Mouse (Mus musculus): ENCODE measurements around the gene Dennd5a. TPM values are rescaled to one million over a fixed set of nuclear protein-coding genes. Genes with fewer than 3 reads are reported as not detected.

The Dennd5a gene
- total RNA-seq, 2 experiments from 2014 or later, result 182 to 205 TPM

DNA sequence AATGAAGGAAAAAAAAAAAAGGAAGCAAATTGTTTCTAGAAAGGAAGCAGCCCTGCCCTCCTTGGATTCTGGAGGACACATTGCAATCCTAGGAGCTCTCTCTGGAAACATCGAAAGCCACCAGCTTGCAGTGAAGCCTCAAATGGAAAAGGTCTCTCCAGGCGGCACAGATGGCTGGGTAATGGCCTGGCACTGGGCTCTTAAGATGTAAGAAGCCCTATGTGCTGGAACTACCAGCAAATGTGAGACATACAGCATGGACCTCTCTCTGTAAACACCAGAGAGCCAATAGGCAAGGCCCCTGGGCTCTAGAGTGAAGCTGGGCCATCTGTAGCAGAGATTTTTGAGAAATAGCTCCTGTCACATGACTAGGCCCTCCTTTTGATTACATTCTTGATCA, 70.0 kb downstream of the Dennd5a start:
- no peak for DNase-seq (ENCODE audit: low spot score in 2 of 2)

DNA sequence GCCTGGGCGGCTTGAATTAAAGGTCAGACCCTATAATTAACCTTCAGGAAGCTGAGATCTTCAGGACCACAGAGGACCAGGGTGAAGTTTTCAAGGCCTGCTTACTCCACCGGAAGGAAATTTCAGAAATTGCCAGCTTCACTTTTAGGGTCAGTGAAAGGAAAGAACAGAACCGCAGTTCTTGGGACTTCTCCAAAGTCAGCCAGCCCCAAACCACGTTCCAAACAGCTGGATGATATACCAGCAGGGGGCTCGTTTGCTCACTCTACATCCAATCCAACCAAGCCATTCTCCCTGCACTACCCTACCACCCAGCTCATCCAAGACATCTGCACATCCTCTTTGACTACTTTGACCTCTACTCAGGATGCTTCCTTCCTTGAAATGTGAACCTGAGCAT, 71.0 kb downstream of the Dennd5a start:
- DNase-seq (ENCODE audit: low spot score in 2 of 2), result no peak

- DNase-seq (ENCODE audit: low spot score in 2 of 2), result no peak
These were observed 74.0 kb downstream of the Dennd5a start for GRCm38 (mm10) chr7:109886249-109886648.

GRCm38 (mm10) chr7:109882574-109882973, 77.7 kb downstream of the Dennd5a start:
- DNase-seq (ENCODE audit: low spot score in 2 of 2), result no peak

GRCm38 (mm10) chr7:109881561-109882099, 78.6 kb downstream of the Dennd5a start:
- DNase-seq (ENCODE audit: low spot score in 2 of 2), result no peak

GRCm38 (mm10) chr7:109879158-109879557, 81.1 kb downstream of the Dennd5a start:
- no peak for DNase-seq (ENCODE audit: low spot score in 2 of 2)

GRCm38 (mm10) chr7:109876085-109876484, 84.2 kb downstream of the Dennd5a start:
- no peak for DNase-seq (ENCODE audit: low spot score in 2 of 2)

- no peak for DNase-seq (ENCODE audit: low spot score in 2 of 2)
These were observed 84.7 kb downstream of the Dennd5a start for GRCm38 (mm10) chr7:109875598-109875997.

DNA sequence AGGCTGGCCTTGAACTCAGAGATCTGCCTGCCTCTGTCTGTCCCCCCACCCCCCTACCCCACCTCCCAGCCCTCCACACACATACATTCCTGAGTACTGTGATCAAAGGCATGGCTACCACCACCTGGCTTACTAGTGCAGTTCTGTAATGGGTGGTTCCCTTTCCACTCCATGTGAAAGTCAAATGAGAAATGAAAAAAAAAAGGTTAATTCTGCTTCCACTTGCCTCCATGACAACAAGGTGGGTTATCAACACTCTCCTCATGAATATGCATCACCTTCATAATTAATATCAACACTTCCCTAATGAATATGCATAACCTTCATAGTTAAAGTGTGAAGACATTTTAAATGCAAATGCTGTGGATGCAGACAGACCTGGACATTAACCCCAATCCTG, 85.2 kb downstream of the Dennd5a start:
- DNase-seq (ENCODE audit: low spot score in 2 of 2), result no peak

DNA sequence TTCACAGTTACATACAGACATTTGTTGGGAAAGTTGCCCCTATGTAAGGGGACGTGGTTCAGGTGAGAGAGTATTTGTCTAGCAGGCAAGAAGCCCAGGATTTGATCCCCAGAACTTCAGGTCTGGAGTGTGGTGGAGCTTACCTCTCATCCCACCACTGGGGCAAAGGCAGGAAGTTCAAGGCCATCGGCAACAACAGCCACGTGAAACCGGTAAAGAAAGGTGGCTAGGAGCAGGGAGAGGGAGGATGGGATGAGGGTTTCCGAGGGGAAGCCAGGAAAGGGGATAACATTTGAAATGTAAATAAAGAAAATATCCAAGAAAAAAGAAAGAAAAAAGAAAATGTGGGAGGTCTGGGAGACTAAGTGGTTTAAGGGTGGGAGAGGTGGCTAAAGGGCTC, 87.1 kb downstream of the Dennd5a start:
- no peak for DNase-seq (ENCODE audit: low spot score in 2 of 2)

DNA sequence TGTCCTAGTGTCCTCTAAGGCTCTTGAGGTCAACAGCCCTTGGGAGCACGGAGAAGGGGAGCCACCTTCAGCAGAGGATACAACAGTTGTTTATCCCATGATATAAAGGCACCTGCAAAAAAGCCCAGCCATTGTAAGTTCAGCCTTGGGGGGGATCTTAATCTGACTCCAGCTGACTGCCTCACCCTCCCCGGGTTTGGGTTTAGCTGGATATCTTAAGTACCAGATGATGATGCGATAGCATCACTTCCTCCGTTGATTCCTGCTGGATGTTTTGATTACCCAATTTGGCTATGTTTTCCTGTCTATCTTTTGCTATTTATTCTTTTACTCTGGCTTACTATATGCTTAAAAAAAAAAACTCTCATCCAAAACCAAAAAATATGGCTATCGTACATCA, 89.0 kb downstream of the Dennd5a start:
- no peak for DNase-seq (ENCODE audit: low spot score in 2 of 2)

DNA sequence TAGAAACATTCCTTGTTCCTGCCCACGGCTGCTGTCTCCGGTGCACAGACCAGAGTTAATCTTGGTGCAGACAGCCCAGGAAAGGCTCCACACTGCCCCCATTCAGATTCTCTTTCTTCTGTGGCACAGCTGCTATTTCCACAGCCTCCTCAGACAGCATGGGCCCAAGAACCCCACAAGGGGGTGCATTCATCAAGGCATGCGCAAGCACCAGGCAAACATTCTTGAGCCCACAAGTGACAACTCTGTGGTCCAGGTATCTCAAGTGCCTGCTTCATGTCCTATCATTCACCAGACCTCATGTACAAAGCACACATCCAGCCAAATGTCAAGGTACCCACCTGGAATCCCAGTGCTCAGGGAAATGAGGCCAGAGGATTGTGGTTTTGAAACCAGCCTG, 91.8 kb downstream of the Dennd5a start:
- DNase-seq (ENCODE audit: low spot score in 2 of 2), result no peak

- no peak for DNase-seq (ENCODE audit: low spot score in 2 of 2)
These were observed 93.6 kb downstream of the Dennd5a start for GRCm38 (mm10) chr7:109866643-109867042.

DNA sequence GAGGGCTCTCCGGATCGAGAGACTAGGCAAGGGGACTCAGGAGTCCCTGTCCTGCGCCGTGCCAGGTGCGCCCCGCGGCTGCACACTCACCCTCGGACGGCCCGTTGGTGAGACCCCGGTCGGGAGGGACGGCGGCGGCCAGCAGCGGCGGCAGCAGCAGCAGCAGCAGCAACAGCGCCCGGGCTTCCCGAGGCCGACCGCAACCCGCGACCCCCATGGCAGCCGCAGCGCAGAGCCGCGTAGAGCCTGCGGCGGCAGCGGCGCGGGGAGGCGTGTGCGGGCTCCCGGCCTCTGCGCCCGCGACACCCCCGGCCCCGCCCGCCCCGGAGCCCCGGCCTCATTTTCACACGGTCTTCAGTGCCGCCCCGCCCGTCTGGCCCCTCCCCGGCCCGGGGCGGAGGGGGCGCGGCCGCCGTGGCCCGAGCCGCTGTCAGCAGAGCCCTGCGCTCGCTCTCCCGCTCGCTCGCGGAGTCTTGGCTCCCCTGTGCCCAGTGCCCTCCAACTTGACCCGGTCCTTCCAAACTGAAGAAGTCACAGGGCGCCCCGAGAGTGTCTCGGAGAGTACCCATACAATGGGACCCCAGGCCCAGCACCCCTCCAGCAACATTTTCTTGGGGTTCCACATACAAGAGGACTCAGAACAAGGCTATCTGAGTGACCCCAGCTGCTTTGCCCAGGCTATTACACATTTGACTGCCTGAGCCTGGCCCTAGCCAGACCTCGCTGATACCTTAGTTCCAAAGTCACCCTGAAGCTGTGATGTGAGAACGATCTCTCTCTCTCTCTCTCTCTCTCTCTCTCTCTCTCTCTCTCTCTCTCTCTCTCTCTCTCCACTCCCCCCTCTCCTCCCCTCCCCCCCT, 94.7 kb downstream of the Dennd5a start, which contains the start of gene Scube2:
Gene Scube2, minus strand, starts transcription at position 310 of the 860 bp plus-strand sequence.
- no peak for DNase-seq (ENCODE audit: low spot score in 2 of 2)

GRCm38 (mm10) chr7:109863561-109863960, 96.7 kb downstream of the Dennd5a start:
- no peak for DNase-seq (ENCODE audit: low spot score in 2 of 2)

- DNase-seq (ENCODE audit: low spot score in 2 of 2), result no peak
These were observed 100.1 kb downstream of the Dennd5a start for GRCm38 (mm10) chr7:109860162-109860561.

DNA sequence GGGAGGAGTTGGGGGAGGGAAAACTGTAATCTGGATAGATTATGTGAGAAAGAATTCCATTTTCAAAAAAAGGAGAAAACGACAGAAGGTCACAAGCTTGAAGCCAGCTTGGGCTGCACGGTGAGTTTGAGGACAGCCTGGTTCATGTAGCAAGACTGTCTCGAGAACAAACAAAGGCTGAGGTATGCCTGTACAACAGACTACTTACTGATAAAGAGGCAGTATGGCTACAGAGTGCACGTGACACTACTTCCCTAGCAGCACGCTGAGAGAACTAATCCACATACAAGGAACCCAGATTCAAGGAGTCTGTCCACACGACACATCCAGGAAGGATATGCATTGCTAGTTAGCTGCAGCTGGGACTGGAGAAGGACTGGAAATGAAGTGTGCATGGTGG, 100.9 kb downstream of the Dennd5a start:
- no peak for DNase-seq (ENCODE audit: low spot score in 2 of 2)

DNA sequence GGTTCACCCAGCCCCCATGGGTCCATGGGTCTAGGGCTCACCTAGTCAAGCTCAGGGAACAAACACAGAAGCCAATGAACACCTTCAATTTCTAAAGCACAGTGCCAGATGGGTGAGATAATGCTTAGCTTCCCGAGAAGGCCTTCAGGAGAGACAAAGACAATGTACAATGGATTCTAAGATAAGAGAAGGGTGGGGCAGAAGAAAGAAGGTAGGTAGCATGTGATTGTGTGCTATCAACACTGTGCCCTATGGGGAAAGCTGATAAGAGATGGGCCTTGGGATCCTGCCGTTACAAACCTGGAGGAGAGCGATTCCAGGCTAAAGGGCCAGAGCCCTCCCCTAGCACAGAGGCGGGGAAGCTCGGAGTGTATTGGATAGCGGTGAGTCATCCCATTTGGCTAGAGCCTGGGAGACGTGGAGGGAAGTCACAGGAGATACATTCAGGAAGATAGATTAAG, 107.5 kb downstream of the Dennd5a start:
- no peak for DNase-seq (ENCODE audit: low spot score in 2 of 2)

DNA sequence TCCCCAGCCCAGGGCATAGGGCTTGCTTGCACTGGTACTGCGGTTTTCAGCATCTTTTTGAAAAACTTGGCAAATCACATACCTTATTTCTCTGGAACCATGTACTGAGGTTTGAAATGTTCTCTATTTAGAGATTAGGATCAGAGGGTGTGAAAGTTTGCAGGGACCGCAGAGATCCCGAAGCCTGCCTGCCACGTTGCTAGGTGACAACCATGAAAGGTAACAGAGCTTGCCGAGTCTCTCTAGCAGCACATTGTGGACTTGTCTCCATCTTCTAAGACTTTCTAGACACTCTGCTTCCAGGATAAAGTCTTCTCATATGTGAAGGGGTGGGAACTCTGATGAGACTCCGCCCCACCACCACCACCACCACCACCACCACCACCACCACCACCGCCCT, 108.3 kb downstream of the Dennd5a start:
- DNase-seq (ENCODE audit: low spot score in 2 of 2), result no peak

DNA sequence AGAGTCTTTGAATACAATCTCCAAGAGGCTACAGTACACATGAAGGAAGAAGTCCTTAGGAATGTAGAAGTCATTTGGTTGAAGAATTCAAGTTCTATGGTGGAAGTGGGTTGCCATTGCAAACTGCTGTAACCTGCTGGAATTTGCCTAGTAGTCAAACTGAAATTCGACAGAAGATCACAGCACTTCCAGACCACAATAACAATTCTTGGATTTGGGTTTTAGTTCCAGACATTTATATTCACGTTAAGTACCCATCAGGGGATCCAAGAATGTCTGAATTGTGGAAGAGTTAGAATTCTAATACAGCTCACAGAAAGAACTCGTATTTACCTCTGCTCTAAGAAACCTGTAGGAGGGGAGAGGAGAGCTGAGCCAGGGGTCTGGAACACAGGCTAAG, 109.7 kb downstream of the Dennd5a start:
- no peak for DNase-seq (ENCODE audit: low spot score in 2 of 2)

- no peak for DNase-seq (ENCODE audit: low spot score in 2 of 2)
These were observed 110.4 kb downstream of the Dennd5a start for GRCm38 (mm10) chr7:109849750-109850434.
